Mouse (Mus musculus): Measurements from ENCODE around the gene Adam21.
A peak's percentile ranks its signal among the peaks of the same experiment; 100 is the strongest.
"Not testable (repeated sequence)": the region's sequence is repeated elsewhere in the genome, so short reads cannot be mapped to it uniquely, and the experiment has no call there.

Gene Adam21

DNA sequence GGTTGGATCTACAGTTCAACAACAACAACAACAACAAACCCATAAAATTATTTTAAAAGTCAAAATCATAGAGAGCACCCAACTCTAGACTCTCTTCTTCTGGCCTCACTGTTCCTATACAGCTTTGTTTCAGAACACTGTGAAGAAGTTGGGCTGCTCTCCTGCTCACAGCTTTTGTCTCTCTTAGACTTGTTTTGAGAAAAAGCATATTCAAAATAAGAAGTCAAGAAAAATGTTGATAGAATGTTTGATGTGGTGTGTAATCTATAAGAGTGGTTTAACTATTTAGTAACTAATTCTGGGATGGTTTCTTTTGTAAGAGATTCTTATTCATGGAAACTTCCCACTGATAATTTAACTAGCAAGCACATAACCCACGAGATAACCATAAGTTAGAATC, at the start of gene Adam21:
Gene Adam21, minus strand, starts transcription at position 101 of the 400 bp plus-strand sequence.
- no peak for DNase-seq (ENCODE audit: low read depth, low spot score)

GRCm38 (mm10) chr12:81616980-81617379, 48.7 kb upstream of the Adam21 start:
- no peak for DNase-seq (ENCODE audit: low read depth, low spot score)

GRCm38 (mm10) chr12:81615807-81616206, 47.5 kb upstream of the Adam21 start:
- no peak for DNase-seq (ENCODE audit: low read depth, low spot score)

GRCm38 (mm10) chr12:81609445-81609844, 41.2 kb upstream of the Adam21 start:
- no peak for DNase-seq (ENCODE audit: low read depth, low spot score)

- DNase-seq (ENCODE audit: low read depth, low spot score): no peak
Measured at GRCm38 (mm10) chr12:81604995-81605784, 36.9 kb upstream of the Adam21 start.

DNA sequence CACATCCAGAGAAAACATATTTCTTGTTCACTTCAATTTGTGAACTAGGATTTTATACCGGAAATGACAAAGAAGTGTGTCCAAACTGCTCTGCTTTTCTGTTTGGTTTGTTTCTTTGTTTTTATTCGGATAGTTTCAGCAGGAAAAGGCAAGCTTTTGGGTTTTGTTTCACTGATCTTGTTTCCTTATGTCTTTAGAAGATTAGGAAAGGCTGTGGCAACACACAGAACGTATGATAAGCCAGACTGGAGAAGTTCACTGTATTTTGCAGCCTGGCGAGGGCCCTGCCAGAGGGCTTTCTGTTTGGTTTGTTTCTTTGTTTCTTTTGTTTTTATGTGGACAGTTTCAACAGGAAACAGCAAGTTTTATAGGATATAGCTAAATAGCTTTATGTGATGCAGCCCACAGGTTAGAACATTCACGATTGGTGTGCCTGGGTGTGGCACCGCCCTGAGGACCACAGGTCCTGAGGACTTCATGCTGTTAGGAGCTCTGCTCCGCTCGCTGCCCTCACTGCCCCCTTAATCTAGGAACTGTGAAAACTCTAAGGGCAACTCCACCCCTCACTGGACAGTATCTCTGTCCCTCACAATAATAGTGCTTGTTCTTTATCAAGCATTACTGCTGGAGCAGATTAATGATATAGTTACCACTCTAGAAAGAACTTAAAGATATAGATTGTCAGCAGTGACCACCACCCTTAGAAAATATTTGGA, 28.4 kb upstream of the Adam21 start:
- no peak for DNase-seq (ENCODE audit: low read depth, low spot score)

- DNase-seq (ENCODE audit: low read depth, low spot score): peak; percentile 92
Measured at GRCm38 (mm10) chr12:81594902-81595671, 26.8 kb upstream of the Adam21 start, which contains the start of gene Med6. Med6 (minus strand) TSS chr12:81595008.

- no peak for DNase-seq (ENCODE audit: low read depth, low spot score)
Measured at GRCm38 (mm10) chr12:81567931-81568330, 343 bp downstream of the Adam21 start.

DNA sequence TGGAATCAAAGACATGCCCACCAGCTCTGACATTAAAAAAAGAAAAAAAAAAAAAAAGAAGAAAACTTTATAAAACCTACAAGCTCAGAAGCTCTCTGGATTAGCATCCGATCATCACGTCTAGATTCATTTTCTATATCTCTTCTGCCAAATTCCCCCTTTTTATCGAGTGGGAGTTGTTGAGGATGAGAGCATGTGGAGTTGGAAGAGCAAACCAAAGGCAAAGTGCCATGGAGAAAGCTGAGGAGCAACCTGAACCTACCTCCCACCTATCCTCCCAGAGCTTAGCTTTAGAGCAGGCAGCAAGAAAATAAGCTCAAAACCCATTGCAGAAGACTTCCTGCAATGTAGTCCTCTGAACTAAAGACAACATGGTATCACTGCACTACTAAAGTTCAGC, 4.1 kb downstream of the Adam21 start:
- DNase-seq (ENCODE audit: low read depth, low spot score): no peak

GRCm38 (mm10) chr12:81549286-81549685, 19.0 kb downstream of the Adam21 start:
- DNase-seq (ENCODE audit: low read depth, low spot score): no peak

DNA sequence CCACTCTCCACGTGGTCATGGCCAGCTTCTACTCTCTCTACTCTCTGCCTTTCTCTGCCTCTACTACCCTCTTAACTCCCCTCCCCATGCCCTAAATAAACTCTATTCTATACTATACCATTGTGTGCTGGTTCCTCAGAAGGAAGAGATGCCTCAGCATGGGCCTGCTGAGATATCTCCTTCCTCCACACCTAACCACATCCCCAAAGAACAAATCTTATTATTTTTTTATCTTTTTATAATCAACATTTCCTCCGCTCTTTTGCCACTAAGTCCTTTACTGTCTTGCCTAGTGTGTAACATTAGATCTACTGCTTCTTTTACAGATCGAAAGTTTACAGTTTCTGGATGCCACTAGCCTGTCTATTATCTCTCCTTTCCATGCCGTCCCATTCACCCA, 21.1 kb downstream of the Adam21 start:
- no peak for DNase-seq (ENCODE audit: low read depth, low spot score)

GRCm38 (mm10) chr12:81533029-81533419, 35.2 kb downstream of the Adam21 start:
- DNase-seq (ENCODE audit: low read depth, low spot score): no peak

GRCm38 (mm10) chr12:81532316-81533028, 35.8 kb downstream of the Adam21 start, which contains the start of the genes Gm20498 and Synj2bp:
Gm20498 (minus strand) TSS chr12:81532905.
Synj2bp (minus strand) TSS chr12:81532911.
- DNase-seq (ENCODE audit: low read depth, low spot score): peak; percentile 75

- not testable (repeated sequence) for DNase-seq (ENCODE audit: low read depth, low spot score)
Measured at GRCm38 (mm10) chr12:81530587-81530986, 37.7 kb downstream of the Adam21 start.

Data from brain, embryonic 18.5 days (tissue).